Mouse (Mus musculus): ENCODE data around the gene Pfkm. TPM values are rescaled to one million over a fixed set of nuclear protein-coding genes. Genes with fewer than 3 reads are reported as not detected.

The Pfkm gene
- polyA plus RNA-seq, 1 experiment from 2014 or later: 86.7 TPM

- H3K9me3 ChIP-seq: no peaks in the 10 kb centered on the region
- no peak overlapping the region for H3K9ac ChIP-seq
- no peak overlapping the region for H3K4me2 ChIP-seq
- H3K36me3 ChIP-seq: no peaks in the 10 kb centered on the region
- 71% methylated on average over 19 of the region's 19 CpGs for WGBS
- no peak overlapping the region for H3K4me3 ChIP-seq
- peaks cover 10% of the 10 kb centered on the region for H3K4me1 ChIP-seq
- ATAC-seq (ENCODE audit: extremely low read depth, insufficient number of reproducible peaks, low FRiP score, low TSS enrichment): no peak
- peaks cover 21% of the 10 kb centered on the region for H3K27me3 ChIP-seq (replicated peaks)
- H3K27ac ChIP-seq (replicated peaks): no peak overlapping the region
These were observed 68.8 kb downstream of the Pfkm start for GRCm38 (mm10) chr15:98161026-98161805.

DNA sequence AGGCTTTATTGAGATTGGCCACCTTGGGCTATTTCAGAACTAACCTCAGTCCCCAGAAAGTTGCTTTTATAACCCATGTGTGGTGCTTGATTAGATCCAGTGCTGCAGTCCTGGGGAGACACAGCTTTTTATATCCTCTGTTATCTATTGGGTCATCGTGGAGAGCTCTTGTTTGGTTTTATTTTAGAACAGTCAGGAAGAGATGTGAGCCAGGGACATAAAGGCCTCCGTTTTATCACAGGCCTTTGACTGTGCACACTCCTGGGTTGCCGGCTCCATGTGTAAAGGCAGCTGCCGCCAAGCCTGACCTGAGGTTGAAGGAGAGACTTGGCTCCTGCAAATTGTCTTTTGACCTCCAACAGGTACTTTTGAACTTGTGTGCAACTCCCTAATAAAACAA is 70.2 kb downstream of the Pfkm start:
- H3K9me3 ChIP-seq: no peaks in the 10 kb centered on the region
- 23% methylated on average over 4 of the region's 4 CpGs for WGBS
- peak overlapping the region; percentile 8; the same call in 1 of the 2 replicates for H3K9ac ChIP-seq
- H3K36me3 ChIP-seq: no peaks in the 10 kb centered on the region
- H3K27me3 ChIP-seq (replicated peaks): peaks cover 34% of the 10 kb centered on the region
- no peak for ATAC-seq (ENCODE audit: extremely low read depth, insufficient number of reproducible peaks, low FRiP score, low TSS enrichment)
- H3K27ac ChIP-seq (replicated peaks): peak overlapping the region; percentile 54; the same call in 1 of the 2 replicates
- peaks cover 22% of the 10 kb centered on the region for H3K4me1 ChIP-seq
- H3K4me2 ChIP-seq: no peak overlapping the region
- H3K4me3 ChIP-seq: no peak overlapping the region

GRCm38 (mm10) chr15:98165525-98165924 is 73.1 kb downstream of the Pfkm start, which contains the start of gene Asb8:
Gene Asb8, minus strand, starts transcription at chr15:98165625.
- Histone ChIP-seq H3K27ac (replicated peaks) (no peak within 1 kb of the TSS), H3K4me3 (no peak within 1 kb of the TSS), H3K36me3 (no peaks in the 10 kb centered on the region), H3K9me3 (no peaks in the 10 kb centered on the region), H3K4me1 (peaks cover 34% of the 10 kb centered on the region), H3K27me3 (replicated peaks) (peaks cover 64% of the 10 kb centered on the region), H3K9ac (no peak within 1 kb of the TSS), H3K4me2 (no peak within 1 kb of the TSS)
- 68% methylated on average over 5 of the region's 5 CpGs for WGBS
- ATAC-seq (ENCODE audit: extremely low read depth, insufficient number of reproducible peaks, low FRiP score, low TSS enrichment): no peak

- peaks cover 79% of the 10 kb centered on the region for H3K27me3 ChIP-seq (replicated peaks)
- peak within 1 kb of the TSS; percentile 75 for H3K9ac ChIP-seq
- 2% methylated on average over 18 of the region's 18 CpGs for WGBS
- H3K4me1 ChIP-seq: peaks cover 33% of the 10 kb centered on the region
- H3K4me3 ChIP-seq: peak within 1 kb of the TSS; percentile 59
- no peaks in the 10 kb centered on the region for H3K36me3 ChIP-seq
- peak within 1 kb of the TSS; percentile 84 for H3K4me2 ChIP-seq
- H3K27ac ChIP-seq (replicated peaks): no peak within 1 kb of the TSS
- no peaks in the 10 kb centered on the region for H3K9me3 ChIP-seq
- ATAC-seq (ENCODE audit: extremely low read depth, insufficient number of reproducible peaks, low FRiP score, low TSS enrichment): no peak
These were observed 74.7 kb downstream of the Pfkm start, which contains the start of gene Ccdc184 for GRCm38 (mm10) chr15:98166963-98167644. Gene Ccdc184, plus strand, starts transcription at chr15:98167158.

DNA sequence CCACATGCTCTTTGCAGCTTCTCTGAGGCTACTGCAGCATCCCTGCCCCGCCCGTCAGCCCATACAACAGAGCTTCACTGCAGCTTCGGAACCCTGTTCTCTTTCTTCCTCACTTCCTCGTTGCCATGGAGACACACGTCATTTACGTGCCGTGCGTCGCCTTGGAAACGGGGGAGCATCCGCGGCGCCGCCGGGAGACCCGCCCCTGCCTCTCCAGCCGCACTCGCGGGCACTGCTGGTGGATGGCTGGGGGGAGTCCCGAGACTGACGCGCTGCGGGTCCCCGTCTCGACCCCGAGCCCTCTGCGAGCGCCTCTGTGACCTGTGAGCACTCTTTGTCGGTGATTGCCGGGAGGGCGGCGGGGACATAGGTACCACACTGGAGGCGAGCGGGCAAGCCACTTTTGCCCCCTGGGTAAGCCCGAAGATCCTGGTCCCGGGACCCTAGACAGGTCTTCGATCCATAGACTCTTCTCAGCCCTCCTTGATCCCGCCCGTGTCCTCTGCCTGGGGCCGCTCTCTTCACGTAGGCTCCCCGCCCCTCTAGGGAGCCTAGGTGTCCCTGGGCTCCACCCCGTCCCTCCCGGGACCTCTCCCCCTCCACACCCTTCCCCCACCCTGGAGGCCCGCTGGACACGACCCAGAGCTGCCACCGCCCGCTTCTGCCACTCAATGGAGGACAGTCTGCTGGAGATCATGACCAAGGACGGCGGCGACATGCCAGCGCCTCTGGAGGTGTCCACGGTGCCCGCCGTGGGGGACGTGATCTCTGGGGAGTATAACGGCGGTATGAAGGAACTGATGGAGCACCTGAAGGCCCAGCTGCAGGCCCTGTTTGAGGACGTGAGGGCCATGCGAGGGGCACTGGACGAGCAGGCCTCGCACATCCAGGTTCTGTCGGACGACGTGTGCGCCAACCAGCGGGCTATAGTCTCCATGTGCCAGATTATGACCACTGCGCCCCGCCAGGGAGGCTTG is 75.5 kb downstream of the Pfkm start:
- ATAC-seq (ENCODE audit: extremely low read depth, insufficient number of reproducible peaks, low FRiP score, low TSS enrichment): peak; percentile 67; the same call in 1 of the 2 replicates
- Histone ChIP-seq H3K4me1 (peaks cover 25% of the 10 kb centered on the region), H3K4me2 (peak overlapping the region; percentile 84), H3K9ac (peak overlapping the region; percentile 75), H3K36me3 (no peaks in the 10 kb centered on the region), H3K27ac (replicated peaks) (no peak overlapping the region), H3K27me3 (replicated peaks) (peaks cover 87% of the 10 kb centered on the region), H3K9me3 (no peaks in the 10 kb centered on the region), H3K4me3 (peak overlapping the region; percentile 59)
- WGBS: 2% methylated on average over 69 of the region's 69 CpGs

DNA sequence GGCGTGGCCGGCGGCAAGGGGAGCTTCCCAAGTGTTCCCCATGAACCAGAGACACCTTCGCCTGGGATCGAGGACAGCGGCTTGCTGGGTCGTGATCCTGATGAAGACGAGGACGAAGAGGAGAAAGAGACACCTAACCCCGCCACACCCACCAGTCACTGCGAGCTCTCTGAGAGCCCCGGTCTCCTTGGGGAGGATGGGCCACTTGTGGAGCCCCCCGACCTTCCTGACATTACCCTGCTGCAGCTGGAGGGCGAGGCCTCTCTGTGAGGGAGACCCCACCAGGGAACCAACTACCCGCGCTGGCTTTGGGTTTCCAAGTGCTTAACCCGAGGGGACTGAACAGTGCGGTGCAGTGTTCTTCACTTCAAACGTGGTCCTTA is 76.2 kb downstream of the Pfkm start:
- H3K27me3 ChIP-seq (replicated peaks): peaks cover 93% of the 10 kb centered on the region
- ATAC-seq (ENCODE audit: extremely low read depth, insufficient number of reproducible peaks, low FRiP score, low TSS enrichment): no peak
- 11% methylated on average over 19 of the region's 19 CpGs for WGBS
- peaks cover 23% of the 10 kb centered on the region for H3K4me1 ChIP-seq
- no peaks in the 10 kb centered on the region for H3K36me3 ChIP-seq
- H3K27ac ChIP-seq (replicated peaks): no peak overlapping the region
- no peak overlapping the region for H3K9ac ChIP-seq
- H3K4me3 ChIP-seq: peak overlapping the region; percentile 59
- H3K4me2 ChIP-seq: peak overlapping the region; percentile 84
- H3K9me3 ChIP-seq: no peaks in the 10 kb centered on the region

DNA sequence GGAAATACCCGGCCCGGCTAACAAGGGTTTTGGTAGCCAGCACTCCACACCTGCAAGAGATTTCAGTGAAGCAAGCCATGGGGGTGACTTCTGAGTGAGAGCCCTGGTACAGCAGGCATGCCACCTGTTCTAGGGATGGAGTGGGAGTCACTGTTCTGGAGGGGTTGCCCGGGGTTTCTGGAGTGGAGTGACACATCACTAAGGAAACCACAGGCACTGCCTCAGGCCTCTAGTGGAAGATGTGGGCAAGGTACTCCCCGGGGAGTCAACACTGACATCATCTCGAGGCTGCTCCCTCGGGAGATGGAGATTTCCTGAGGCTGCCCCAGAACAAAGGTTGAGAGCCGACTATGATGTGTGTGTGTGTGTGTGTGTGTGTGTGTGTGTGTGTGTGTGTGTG is 78.0 kb downstream of the Pfkm start:
- Histone ChIP-seq H3K36me3 (no peaks in the 10 kb centered on the region), H3K9ac (no peak overlapping the region), H3K4me3 (no peak overlapping the region), H3K4me1 (peaks cover 23% of the 10 kb centered on the region), H3K4me2 (no peak overlapping the region), H3K9me3 (no peaks in the 10 kb centered on the region), H3K27ac (replicated peaks) (no peak overlapping the region), H3K27me3 (replicated peaks) (peaks cover 93% of the 10 kb centered on the region)
- no peak for ATAC-seq (ENCODE audit: extremely low read depth, insufficient number of reproducible peaks, low FRiP score, low TSS enrichment)
- WGBS: 34% methylated on average over 7 of the region's 7 CpGs

GRCm38 (mm10) chr15:98170917-98171316 is 78.5 kb downstream of the Pfkm start:
- H3K36me3 ChIP-seq: no peaks in the 10 kb centered on the region
- WGBS: 61% methylated on average over 9 of the region's 9 CpGs
- no peak overlapping the region for H3K4me3 ChIP-seq
- H3K27ac ChIP-seq (replicated peaks): no peak overlapping the region
- ATAC-seq (ENCODE audit: extremely low read depth, insufficient number of reproducible peaks, low FRiP score, low TSS enrichment): no peak
- no peak overlapping the region for H3K9ac ChIP-seq
- peaks cover 92% of the 10 kb centered on the region for H3K27me3 ChIP-seq (replicated peaks)
- H3K4me1 ChIP-seq: peaks cover 23% of the 10 kb centered on the region
- H3K9me3 ChIP-seq: no peaks in the 10 kb centered on the region
- no peak overlapping the region for H3K4me2 ChIP-seq

- H3K9ac ChIP-seq: no peak overlapping the region
- no peak overlapping the region for H3K27ac ChIP-seq (replicated peaks)
- no peak overlapping the region for H3K4me2 ChIP-seq
- H3K4me3 ChIP-seq: no peak overlapping the region
- H3K4me1 ChIP-seq: peaks cover 16% of the 10 kb centered on the region
- no peak for ATAC-seq (ENCODE audit: extremely low read depth, insufficient number of reproducible peaks, low FRiP score, low TSS enrichment)
- H3K27me3 ChIP-seq (replicated peaks): peaks cover 85% of the 10 kb centered on the region
- H3K9me3 ChIP-seq: no peaks in the 10 kb centered on the region
- H3K36me3 ChIP-seq: no peaks in the 10 kb centered on the region
- WGBS: 62% methylated on average over 5 of the region's 5 CpGs
These were observed 79.7 kb downstream of the Pfkm start for GRCm38 (mm10) chr15:98172113-98172512.

DNA sequence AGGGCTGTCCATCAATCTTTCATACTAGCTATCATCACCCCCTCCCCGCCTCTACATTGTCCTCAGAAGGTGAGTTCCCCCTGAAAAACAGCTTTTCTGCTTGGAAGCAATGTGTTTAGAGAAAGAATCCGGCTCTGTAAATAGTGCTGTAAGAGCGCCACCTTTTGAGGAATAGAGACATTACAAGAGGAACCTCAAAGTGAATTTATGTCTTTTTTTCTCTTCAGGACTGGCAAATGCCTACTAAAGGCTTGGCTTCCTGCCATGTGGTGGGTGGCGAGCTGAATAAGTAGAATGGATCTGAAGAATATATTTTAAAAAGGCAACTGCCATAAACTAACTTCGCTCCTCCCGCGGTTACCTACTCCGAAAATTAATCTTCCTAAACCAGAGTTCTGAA is 81.4 kb downstream of the Pfkm start:
- no peak overlapping the region for H3K4me3 ChIP-seq
- H3K9ac ChIP-seq: no peak overlapping the region
- no peak overlapping the region for H3K4me2 ChIP-seq
- no peaks in the 10 kb centered on the region for H3K9me3 ChIP-seq
- WGBS: 34% methylated on average over 8 of the region's 8 CpGs
- ATAC-seq (ENCODE audit: extremely low read depth, insufficient number of reproducible peaks, low FRiP score, low TSS enrichment): no peak
- H3K27ac ChIP-seq (replicated peaks): no peak overlapping the region
- H3K4me1 ChIP-seq: no peaks in the 10 kb centered on the region
- no peaks in the 10 kb centered on the region for H3K36me3 ChIP-seq
- peaks cover 75% of the 10 kb centered on the region for H3K27me3 ChIP-seq (replicated peaks)

- WGBS: 66% methylated on average over 3 of the region's 3 CpGs
- no peaks in the 10 kb centered on the region for H3K9me3 ChIP-seq
- H3K36me3 ChIP-seq: no peaks in the 10 kb centered on the region
- peaks cover 16% of the 10 kb centered on the region for H3K4me1 ChIP-seq
- H3K27ac ChIP-seq (replicated peaks): no peak overlapping the region
- peaks cover 41% of the 10 kb centered on the region for H3K27me3 ChIP-seq (replicated peaks)
- no peak overlapping the region for H3K9ac ChIP-seq
- H3K4me2 ChIP-seq: no peak overlapping the region
- H3K4me3 ChIP-seq: no peak overlapping the region
- ATAC-seq (ENCODE audit: extremely low read depth, insufficient number of reproducible peaks, low FRiP score, low TSS enrichment): no peak
These were observed 84.9 kb downstream of the Pfkm start for GRCm38 (mm10) chr15:98177320-98177719.
